Mouse (Mus musculus) megakaryocyte, embryonic 14.5 days (primary cell): ENCODE results near the gene Tmem98.

Source experiments
- FLI1 ChIP-seq: IDR thresholded peaks from 2 replicates; pipeline ENCODE4 v1.6.1; 2012; ENCODE audit warnings: low read length, inconsistent platforms, mixed read lengths
- GATA1 ChIP-seq: IDR thresholded peaks from 3 replicates; pipeline ENCODE4 v1.6.1; 2012; ENCODE audit warnings: mixed read lengths, low read length, inconsistent platforms, borderline replicate concordance

DNA sequence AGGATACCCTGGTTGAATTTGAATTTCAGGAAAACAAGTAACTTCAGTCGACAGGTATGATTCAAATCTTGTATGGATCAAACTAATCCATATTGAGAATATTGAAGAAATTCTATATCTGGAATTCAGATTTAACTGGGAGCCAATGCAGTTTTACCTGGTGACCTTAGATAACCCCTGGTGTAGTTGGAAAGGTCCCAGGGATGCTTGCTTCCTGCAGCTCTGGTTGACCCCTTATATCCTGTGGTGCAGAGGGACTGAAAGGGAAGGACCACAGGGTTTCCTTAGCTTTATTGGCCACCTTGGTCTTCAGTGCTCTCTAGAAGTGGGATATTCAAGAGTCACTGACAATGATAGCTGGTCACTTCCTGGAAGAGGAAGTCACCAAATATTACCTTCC lies 58.1 kb downstream of the Tmem98 start:
- no peak for TF ChIP-seq GATA1
- TF ChIP-seq FLI1 = no peak
